Mouse (Mus musculus) kidney, adult 2 months (tissue): Measurements from ENCODE around the gene Gm45208.
A peak's percentile ranks its signal among the peaks of the same experiment; 100 is the strongest.

Experiments used
- CTCF ChIP-seq: fragments of 200-500 bp; conservative IDR thresholded peaks from 2 replicates; pipeline ENCODE4 v1.5.1; 2011; ENCODE audit warnings: low read depth, mild to moderate bottlenecking, control low read depth, low read length, moderate library complexity, mixed read lengths; ENCODE audit not compliant: insufficient read depth, insufficient read length
- POLR2A ChIP-seq: fragments of 200-500 bp; IDR thresholded peaks from one replicate; pipeline ENCODE4 v1.6.1; 2011; ENCODE audit warnings: low read depth, low read length, control low read depth

DNA sequence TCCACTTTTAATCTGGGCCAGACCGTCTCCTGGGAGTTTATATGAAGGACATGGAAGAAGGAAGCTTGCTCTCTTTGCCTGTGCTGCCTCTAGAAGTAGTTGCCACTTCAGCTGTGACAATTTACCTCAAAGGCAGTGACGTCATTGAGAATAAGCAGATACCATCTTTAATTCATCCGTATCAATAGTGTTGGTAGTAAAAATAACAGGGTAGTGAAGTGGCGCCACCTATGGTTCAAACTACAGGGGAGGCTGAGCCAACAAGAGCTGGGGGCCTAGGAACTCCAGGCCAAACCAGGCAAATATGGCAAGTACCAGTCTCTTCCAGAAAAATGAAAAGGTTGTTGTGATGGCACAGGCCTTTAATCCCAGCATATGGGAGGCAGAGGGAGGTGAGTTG is 29.2 kb upstream of the Gm45208 start:
- peak; percentile 58 for TF ChIP-seq CTCF
- no peak for TF ChIP-seq POLR2A
